Mouse (Mus musculus): ENCODE results near the gene Gatc.
"Not testable (repeated sequence)": the region's sequence is repeated elsewhere in the genome, so short reads cannot be mapped to it uniquely, and the experiment has no call there.

The Gatc gene

GRCm38 (mm10) chr5:115340577-115341313 lies at the start of gene Gatc, which contains the start of gene Triap1:
TSS of gene Gatc (minus strand) at chr5:115341178.
TSS of gene Triap1 (plus strand) at chr5:115341225.
- DNase-seq (ENCODE audit: low spot score): peak; percentile 96

GRCm38 (mm10) chr5:115378882-115379281 lies 37.9 kb upstream of the Gatc start:
- not testable (repeated sequence) for DNase-seq (ENCODE audit: low spot score)

- DNase-seq (ENCODE audit: low spot score): no peak
Measured at GRCm38 (mm10) chr5:115375436-115375835, 34.5 kb upstream of the Gatc start.

GRCm38 (mm10) chr5:115374204-115374820 lies 33.3 kb upstream of the Gatc start:
- DNase-seq (ENCODE audit: low spot score): no peak

GRCm38 (mm10) chr5:115373441-115374203 lies 32.6 kb upstream of the Gatc start:
- DNase-seq (ENCODE audit: low spot score): peak; percentile 81

- DNase-seq (ENCODE audit: low spot score): no peak
Measured at GRCm38 (mm10) chr5:115371736-115372135, 30.8 kb upstream of the Gatc start.

- no peak for DNase-seq (ENCODE audit: low spot score)
Measured at GRCm38 (mm10) chr5:115364782-115365181, 23.8 kb upstream of the Gatc start.

GRCm38 (mm10) chr5:115362819-115363714 lies 22.1 kb upstream of the Gatc start:
- DNase-seq (ENCODE audit: low spot score): peak; percentile 49

- DNase-seq (ENCODE audit: low spot score): no peak
Measured at GRCm38 (mm10) chr5:115362216-115362615, 21.2 kb upstream of the Gatc start.

GRCm38 (mm10) chr5:115359851-115360372 lies 18.9 kb upstream of the Gatc start:
- DNase-seq (ENCODE audit: low spot score): no peak

GRCm38 (mm10) chr5:115359438-115359837 lies 18.5 kb upstream of the Gatc start:
- no peak for DNase-seq (ENCODE audit: low spot score)

GRCm38 (mm10) chr5:115358872-115359271 lies 17.9 kb upstream of the Gatc start:
- DNase-seq (ENCODE audit: low spot score): peak; percentile 90

- no peak for DNase-seq (ENCODE audit: low spot score)
Measured at GRCm38 (mm10) chr5:115355070-115355469, 14.1 kb upstream of the Gatc start.

GRCm38 (mm10) chr5:115351348-115351747 lies 10.4 kb upstream of the Gatc start:
- no peak for DNase-seq (ENCODE audit: low spot score)

GRCm38 (mm10) chr5:115349225-115349555 lies 8.2 kb upstream of the Gatc start:
- DNase-seq (ENCODE audit: low spot score): no peak

GRCm38 (mm10) chr5:115348546-115349224 lies 7.7 kb upstream of the Gatc start, which contains the start of gene Cox6a1:
TSS of gene Cox6a1 (minus strand) at chr5:115348981.
- DNase-seq (ENCODE audit: low spot score): peak; percentile 99

GRCm38 (mm10) chr5:115347564-115347963 lies 6.6 kb upstream of the Gatc start:
- peak; percentile 86 for DNase-seq (ENCODE audit: low spot score)

- no peak for DNase-seq (ENCODE audit: low spot score)
Measured at GRCm38 (mm10) chr5:115341314-115342165, 562 bp upstream of the Gatc start.

- no peak for DNase-seq (ENCODE audit: low spot score)
Measured at GRCm38 (mm10) chr5:115340007-115340406, 971 bp downstream of the Gatc start.

- DNase-seq (ENCODE audit: low spot score): no peak
Measured at GRCm38 (mm10) chr5:115333626-115334025, 7.4 kb downstream of the Gatc start.

Measured in embryo, embryonic 10 days (tissue).